Mouse (Mus musculus): ENCODE measurements around the gene Kalrn.

The Kalrn gene

DNA sequence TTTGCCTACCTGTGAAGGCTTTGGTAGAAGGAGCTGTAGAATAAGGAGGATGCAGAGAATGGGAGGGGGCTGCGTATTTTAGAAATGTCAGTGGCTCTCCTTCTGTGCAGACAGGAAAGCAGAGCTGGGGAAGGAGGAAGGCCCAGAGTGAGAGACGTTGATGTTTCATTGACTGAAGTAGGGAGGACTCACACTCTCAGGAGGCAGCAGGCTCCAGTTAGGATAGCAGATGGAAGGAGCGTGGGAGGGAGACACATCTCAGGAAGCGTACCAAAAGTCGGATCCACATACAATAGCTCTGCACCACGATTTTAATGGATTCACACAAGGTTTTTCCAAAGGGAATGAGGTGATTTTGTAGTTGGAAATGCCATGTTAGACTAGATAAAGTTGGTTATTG, 184.5 kb downstream of the Kalrn start:
- TF ChIP-seq GATA4 (IDR thresholded peaks at IDR 0.05; ENCODE audit: insufficient replicate concordance, low read length), result no peak

DNA sequence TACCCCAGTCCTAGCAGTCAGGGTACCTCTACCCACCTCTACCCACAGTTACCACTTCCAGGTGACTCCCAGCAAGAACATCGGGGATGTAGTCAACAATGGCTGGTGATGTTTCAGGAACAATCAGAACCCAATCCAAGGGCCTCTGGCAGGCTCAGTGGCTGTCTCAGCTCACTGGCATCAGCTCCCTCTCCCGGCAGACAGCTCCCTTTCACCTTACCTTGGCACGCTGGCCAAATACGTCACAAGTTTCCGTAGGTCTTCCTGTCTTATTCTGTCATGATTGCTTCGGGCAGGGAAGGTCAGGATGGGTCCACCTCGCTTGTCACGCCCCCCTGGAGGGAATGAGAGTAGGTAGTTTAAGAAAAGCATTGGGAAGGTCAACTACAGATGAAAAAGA, 188.3 kb downstream of the Kalrn start:
- no peak for TF ChIP-seq GATA4 (IDR thresholded peaks at IDR 0.05; ENCODE audit: insufficient replicate concordance, low read length)

DNA sequence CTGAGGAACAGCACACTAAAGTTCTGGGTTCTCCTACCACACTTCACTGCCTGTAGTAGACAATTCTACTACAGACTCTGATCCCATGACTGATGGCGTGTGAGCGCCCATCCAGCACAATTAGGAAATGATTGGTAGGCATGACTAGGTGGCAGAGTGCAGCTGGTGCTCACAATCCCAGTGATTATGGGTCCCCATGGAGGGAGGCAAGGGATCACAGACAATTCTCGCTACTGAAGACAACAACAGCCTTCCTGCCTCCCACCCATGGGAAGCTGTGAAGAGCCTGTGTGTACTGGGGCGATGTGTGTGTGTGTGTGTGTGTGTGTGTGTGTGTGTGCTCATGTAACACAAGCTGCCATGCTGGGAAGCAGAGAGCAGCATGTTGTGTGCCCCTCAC, 190.3 kb downstream of the Kalrn start:
- TF ChIP-seq GATA4 (IDR thresholded peaks at IDR 0.05; ENCODE audit: insufficient replicate concordance, low read length), result no peak

DNA sequence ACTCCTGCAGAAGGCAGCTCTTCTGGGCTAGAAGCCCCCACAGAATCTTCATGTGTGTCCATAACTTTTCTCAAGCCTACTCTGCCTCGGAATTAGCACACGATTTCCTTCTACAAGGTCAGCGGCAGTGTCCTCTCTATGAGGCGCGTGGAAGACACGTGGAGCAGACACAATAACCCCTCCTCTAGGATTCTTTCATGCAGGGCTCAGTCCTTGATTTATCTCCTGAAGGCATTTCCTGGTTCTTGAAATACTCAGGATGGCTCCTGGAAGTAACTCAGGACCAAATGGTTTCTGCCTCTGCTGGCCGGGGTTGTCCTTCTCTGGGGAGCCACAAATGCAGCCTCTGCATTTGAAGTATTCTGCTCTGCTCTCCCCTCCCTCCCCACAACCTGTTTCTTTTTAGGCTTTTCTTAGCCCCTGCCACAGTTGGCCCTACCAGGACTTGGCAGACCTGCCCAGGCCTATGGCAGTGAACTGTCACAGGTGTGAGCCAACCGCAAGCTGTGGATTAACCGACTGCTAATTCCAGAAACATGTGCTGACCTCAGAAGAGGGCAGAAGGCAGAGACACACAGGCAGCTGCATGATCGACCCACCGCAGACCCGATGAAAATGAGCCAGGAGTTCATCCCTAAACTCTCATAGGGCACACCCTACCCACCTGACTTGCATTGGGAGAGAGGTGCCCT, 197.0 kb downstream of the Kalrn start:
- TF ChIP-seq GATA4 (IDR thresholded peaks at IDR 0.05; ENCODE audit: insufficient replicate concordance, low read length), result no peak

DNA sequence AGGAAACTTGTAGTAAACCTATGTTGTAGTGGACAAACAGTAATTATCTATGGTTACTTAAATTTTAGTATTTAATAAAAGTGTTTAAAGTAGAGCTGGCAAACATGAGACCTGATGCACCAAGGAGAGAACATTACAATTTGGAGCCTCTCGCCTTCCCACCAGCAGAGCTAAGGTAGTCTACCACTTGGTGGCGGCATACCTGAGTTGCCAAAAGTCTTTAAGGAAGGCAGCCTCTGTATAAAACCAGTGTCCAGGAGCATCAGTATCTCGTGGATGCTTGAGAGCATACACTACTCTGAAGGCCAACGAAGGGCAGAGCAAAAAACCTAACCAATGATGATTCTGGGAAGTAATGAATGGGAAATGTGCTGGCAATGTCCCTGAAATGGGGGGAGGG, 199.8 kb downstream of the Kalrn start:
- TF ChIP-seq GATA4 (IDR thresholded peaks at IDR 0.05; ENCODE audit: insufficient replicate concordance, low read length), result no peak

DNA sequence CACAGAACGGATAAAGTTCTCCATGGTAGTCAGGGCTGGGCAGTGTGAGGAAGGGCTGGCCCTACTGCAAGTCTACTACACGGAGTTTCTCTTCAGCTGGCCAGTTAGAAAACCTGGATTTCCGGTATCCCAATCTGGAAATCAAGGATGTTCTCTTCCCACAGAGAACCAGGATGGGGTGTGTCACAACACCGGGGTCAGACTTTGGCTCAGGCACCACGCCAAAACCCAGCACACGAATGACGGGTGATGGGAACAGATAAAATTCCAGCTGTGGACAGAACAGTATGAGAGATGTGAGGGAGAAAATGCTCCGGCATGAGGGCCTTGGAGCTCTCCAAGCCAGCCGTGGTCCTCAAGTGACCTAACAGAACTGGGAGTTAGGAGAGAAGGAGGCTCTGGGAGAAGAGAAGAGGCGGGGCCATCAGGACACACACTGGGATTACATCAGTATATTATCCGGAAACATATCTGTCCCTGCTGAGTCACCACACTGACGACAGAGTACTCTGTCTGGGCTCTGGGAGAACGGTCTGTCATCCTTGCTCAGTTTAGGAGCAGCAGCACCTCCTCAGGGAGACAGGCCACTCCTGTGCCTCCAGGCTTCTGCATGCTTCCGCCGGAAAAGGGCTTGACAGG, 201.1 kb downstream of the Kalrn start:
- no peak for TF ChIP-seq GATA4 (IDR thresholded peaks at IDR 0.05; ENCODE audit: insufficient replicate concordance, low read length)

DNA sequence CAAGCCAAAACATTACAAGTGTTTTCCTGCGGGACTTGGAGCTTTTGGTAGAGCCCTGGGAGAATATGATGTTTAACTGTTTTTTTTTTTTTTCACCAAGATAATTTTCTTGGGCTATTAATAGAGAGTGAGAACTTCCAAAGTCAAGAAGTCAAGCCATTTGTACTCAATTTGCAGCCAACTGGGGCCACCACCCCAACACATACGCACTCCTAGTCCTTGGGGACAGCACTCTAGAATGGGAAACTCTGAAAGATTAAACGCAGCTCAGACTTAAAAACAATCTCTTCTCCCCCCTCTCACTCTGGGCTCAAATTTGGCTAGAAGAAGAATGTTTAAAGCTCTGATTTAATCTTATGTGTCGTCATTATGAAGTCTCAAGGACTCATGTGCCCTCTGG, 214.1 kb downstream of the Kalrn start:
- TF ChIP-seq GATA4 (IDR thresholded peaks at IDR 0.05; ENCODE audit: insufficient replicate concordance, low read length), result no peak

DNA sequence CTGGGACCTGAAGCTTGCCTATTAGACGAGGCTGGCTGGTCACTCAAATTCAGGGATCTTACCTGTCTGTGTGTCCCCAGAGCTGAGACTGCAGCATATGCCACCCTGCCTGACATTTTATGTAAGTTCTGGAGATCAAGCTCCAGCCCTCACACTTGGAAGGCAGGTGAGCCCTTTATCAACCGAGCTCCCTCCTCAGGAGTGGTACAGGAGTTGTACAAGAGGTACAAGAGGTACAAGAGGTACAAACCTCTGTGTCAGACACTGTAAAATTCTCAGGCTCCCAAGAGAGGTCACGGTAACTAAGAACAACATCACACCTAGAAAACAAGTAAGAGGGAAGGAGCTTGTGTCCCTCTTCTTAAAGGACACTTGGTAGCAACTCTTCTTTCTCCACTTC, 217.8 kb downstream of the Kalrn start:
- TF ChIP-seq GATA4 (IDR thresholded peaks at IDR 0.05; ENCODE audit: insufficient replicate concordance, low read length), result no peak

DNA sequence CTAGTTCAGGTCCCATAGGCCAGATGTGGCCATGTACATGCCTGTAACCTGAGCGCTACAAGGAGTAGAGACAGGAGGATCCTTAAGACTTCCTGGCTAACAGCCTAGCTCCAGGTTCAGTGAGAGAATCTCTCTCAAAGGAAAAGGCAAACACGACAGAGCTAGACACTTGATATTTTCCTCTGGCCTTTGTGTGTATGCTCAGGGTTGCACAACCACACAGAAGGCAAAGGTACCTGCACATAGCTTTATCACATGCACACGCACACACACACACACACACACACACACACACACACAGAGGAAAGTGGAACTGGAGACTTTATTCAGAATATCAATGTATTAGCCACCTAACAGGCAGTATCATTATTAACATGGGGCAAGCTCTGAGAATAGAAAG, 219.3 kb downstream of the Kalrn start:
- no peak for TF ChIP-seq GATA4 (IDR thresholded peaks at IDR 0.05; ENCODE audit: insufficient replicate concordance, low read length)

DNA sequence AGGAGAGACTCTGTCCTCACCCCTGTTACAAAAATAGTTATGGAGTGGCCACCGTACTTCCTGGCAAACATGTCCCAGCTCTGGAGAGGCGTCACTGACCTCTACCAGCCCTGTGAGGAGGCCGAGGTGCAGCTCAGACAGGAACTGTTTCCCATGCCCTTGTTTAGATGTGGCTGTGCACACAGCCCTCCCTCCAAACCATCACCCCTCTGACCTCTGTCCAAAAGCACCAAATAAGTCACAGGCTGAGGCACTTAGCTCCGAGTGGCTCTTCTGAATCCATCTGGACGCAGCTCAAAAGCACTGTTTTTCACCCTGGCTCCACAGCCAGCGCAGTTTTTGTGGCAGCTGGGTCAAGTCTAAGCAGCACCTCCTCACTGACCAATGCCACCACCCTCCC, 220.6 kb downstream of the Kalrn start:
- TF ChIP-seq GATA4 (IDR thresholded peaks at IDR 0.05; ENCODE audit: insufficient replicate concordance, low read length), result no peak

DNA sequence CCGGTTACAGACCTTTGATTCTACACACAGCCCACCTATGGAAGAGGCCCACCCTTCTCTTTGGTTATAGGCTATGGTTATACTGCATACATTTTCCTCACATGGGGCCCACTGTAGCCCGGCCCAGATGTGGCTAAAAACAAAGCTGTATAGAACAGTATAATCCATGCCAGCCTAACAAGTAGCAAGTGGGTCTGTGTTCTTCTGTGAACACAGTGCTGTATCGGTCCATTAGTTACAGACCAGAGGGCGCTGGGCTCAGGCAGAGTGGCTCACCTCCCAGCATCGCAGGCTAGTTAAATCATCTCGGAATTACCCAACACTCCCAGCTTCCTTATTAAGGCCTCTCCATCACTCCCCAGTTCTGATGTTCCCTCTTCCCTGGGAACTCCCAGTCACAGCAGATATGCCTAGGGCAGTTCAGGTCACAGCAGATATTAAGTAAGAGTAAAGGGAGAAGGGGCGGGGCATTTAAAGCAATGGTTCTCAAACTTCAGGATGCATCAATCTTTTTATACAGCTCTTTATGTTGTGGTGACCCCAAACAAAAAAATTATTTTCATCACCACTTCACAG, 221.7 kb downstream of the Kalrn start:
- no peak for TF ChIP-seq GATA4 (IDR thresholded peaks at IDR 0.05; ENCODE audit: insufficient replicate concordance, low read length)

DNA sequence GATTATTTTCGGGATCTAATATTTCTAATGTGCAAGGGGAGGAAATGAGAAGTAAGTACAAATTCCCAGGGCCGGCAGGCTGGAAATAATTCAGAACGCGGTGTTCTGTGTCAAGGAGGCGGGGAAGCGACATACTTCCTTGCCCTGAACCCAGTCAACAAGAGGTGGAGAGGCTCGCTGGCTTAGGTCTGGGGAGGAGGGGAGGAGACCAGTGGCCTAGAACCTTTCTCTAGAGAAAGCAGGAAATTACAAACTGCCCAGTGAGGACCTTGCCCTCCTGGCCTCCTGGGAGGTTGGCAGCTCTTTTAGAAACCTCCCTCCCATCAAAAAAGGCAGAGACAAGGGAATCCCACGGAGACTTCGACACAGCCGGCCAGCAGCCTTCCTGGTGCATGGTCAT, 225.8 kb downstream of the Kalrn start:
- no peak for TF ChIP-seq GATA4 (IDR thresholded peaks at IDR 0.05; ENCODE audit: insufficient replicate concordance, low read length)

DNA sequence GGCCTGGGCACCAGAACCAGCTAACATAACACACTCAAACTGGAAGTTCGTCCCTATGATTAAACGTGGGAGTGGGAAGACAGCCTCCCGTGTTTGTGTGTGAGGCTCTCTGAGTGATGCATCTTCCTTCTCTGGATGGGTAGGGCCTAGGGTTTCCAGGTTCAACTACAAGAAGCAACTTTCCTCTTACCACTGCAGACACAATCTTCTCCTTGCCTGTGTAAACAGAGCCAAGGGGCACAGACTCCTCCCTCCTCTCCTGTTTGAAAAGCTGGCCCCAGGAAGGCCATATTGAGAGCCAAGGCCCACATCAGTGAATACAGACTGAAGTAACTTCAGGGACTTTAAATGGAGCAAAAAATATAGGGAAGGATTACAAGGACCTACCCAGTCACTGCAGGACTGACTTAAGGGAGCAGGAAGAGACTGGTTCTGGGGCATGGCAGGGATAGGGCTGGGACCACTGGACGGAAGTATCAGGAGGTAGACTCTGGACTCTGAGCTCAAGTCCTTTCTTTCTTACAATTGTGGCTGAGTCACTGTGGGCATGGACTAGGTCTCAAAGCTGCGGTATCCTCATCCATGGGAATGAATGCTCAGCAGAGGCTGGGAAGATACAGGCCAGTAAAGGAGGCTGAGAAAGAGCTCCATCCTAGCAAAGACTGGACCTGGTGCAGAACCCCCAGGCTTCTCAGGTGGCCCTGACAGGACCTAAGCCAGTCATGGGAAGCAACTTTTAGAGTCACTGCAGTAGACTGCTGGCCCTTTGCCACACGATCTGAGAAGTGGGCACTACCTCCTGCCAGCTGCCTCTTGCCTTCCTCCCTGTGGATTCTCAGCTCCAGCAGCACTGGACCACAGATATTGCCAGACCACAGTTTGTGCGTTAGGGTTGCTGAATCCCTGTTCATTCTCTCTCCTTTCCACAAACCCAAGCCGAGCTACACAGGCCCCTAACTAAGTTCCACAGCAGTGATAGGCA, 228.1 kb downstream of the Kalrn start:
- TF ChIP-seq GATA4 (IDR thresholded peaks at IDR 0.05; ENCODE audit: insufficient replicate concordance, low read length), result no peak

DNA sequence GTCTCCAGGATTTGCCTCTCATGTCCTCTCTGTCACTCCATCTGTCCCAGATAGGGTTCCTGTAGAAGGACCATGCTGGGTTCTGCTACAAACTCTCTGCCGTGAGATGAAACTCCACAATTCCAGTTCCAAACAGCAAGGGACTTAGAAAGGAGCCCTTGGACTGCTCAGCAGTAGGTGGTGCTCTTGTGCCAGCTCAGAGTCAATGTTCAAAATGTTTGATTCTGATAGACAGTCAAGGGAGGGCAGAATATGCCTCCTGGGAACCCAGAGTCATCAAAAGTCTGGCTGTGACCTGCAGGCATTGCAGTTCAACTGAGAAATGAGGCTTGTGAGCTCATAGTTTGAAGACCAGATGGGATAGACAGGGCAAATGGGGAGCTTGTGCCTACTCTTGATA, 229.4 kb downstream of the Kalrn start:
- no peak for TF ChIP-seq GATA4 (IDR thresholded peaks at IDR 0.05; ENCODE audit: insufficient replicate concordance, low read length)

DNA sequence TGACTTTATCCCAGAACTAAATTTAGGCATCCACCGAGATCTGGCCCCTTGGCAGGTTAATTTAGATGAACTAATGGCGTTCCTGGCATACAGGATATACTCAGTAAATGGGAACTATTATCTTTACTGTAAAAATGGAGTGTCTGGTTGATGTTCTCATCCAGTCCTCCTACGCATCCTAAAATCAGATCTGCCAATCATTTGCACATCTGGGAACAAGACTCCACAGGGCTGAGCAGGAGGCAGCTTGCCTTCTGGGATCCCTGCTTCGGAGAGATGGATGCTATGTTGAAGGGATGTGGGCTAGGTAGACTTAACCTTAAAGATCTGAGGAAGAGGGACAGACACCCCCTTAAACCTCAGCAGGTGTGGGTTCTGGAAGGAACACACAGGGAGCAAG, 230.2 kb downstream of the Kalrn start:
- no peak for TF ChIP-seq GATA4 (IDR thresholded peaks at IDR 0.05; ENCODE audit: insufficient replicate concordance, low read length)

Measured in liver, adult (tissue).